Mouse (Mus musculus) neural tube, embryonic 13.5 days (tissue): ENCODE data around the gene Siah2. TPM values are rescaled to one million over a fixed set of nuclear protein-coding genes. Genes with fewer than 3 reads are reported as not detected.

Experiments
- ATAC-seq: fragments of 200-750 bp; cut with Nextera tagmentation; 2 replicates; pipeline ENCODE4 v1.8.0; 2017; ENCODE audit warnings: low read depth, mild to moderate bottlenecking, moderate TSS enrichment, moderate library complexity
- H3K27ac ChIP-seq: fragments of 300-500 bp; sonication (generic); replicated peaks from 2 replicates; pipeline ENCODE4 v1.5.1; 2015; ENCODE audit warnings: moderate library complexity, mild to moderate bottlenecking, inconsistent platforms
- H3K27me3 ChIP-seq: fragments of 300-500 bp; sonication (generic); 2 replicates; pipeline ENCODE4 v1.6.1; 2015; ENCODE audit warnings: mild to moderate bottlenecking, inconsistent platforms
- H3K36me3 ChIP-seq: fragments of 300-500 bp; sonication (generic); 2 replicates; pipeline ENCODE4 v1.6.1; 2015; ENCODE audit warnings: mild to moderate bottlenecking, inconsistent platforms
- H3K4me1 ChIP-seq: fragments of 300-500 bp; sonication (generic); replicated peaks from 2 replicates; pipeline ENCODE4 v1.6.1; 2015; ENCODE audit warnings: inconsistent platforms
- H3K4me2 ChIP-seq: fragments of 300-500 bp; sonication (generic); 2 replicates; pipeline ENCODE4 v1.6.1; 2015; ENCODE audit warnings: inconsistent platforms, mild to moderate bottlenecking, moderate library complexity
- H3K4me3 ChIP-seq: fragments of 300-500 bp; sonication (generic); 2 replicates; pipeline ENCODE4 v1.5.1; 2015; ENCODE audit warnings: mild to moderate bottlenecking, inconsistent platforms
- H3K9ac ChIP-seq: fragments of 300-500 bp; sonication (generic); 2 replicates; pipeline ENCODE4 v1.6.1; 2015; ENCODE audit warnings: moderate library complexity, mild to moderate bottlenecking, inconsistent platforms
- H3K9me3 ChIP-seq: fragments of 300-500 bp; sonication (generic); 2 replicates; pipeline ENCODE4 v1.6.1; 2016; ENCODE audit warnings: inconsistent platforms
- WGBS: fragments of 180-500 bp; shearing (Covaris S2); methylation state at CpG from one replicate; pipeline ENCODE4 v1.1.7; 2015; 5-methylcytosine and 5-hydroxymethylcytosine counted together
- polyA plus RNA-seq: library from polyadenylated mRNA; unstranded; fragments of >200 nt; fragmentation: Nextera tagmentation; extraction: Ambion mirVana; gene quantifications from 2 replicates; pipeline ENCODE4 v1.2.1, GENCODE M21; 2015

Siah2 gene
- polyA plus RNA-seq, 1 experiment from 2014 or later, result 9.2 TPM

DNA sequence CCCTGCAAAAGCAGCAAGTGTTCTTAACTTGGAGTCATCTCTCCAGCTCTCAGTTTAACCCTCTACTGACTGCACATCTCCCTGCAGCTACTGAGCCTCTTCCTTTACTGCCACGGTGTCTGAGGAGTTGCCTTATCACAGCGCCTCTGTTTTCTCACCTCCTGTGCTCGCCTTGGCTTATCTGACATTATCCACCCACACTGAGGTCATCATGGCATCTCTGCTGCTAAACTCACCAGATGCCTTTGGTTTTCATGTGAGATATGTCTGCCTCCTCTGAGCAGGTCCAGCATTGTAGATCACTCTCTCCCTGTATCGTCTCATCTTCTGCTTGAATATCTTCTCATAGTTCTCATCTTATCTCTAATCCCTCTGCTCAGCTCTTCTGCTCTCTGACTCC lies 41.9 kb downstream of the Siah2 start:
- H3K36me3 ChIP-seq, result no peaks in the 10 kb centered on the region
- no peaks in the 10 kb centered on the region for H3K4me1 ChIP-seq
- H3K27me3 ChIP-seq, result no peaks in the 10 kb centered on the region
- H3K27ac ChIP-seq, result no peak overlapping the region
- H3K4me2 ChIP-seq, result no peak overlapping the region
- no peak for ATAC-seq
- no peak overlapping the region for H3K9ac ChIP-seq
- H3K9me3 ChIP-seq, result no peaks in the 10 kb centered on the region
- no peak overlapping the region for H3K4me3 ChIP-seq
- WGBS, result 78% methylated on average over 4 of the region's 4 CpGs

GRCm38 (mm10) chr3:58647179-58647578 lies 45.0 kb downstream of the Siah2 start:
- H3K27ac ChIP-seq, result no peak overlapping the region
- no peak overlapping the region for H3K9ac ChIP-seq
- no peaks in the 10 kb centered on the region for H3K4me1 ChIP-seq
- H3K4me2 ChIP-seq, result no peak overlapping the region
- no peaks in the 10 kb centered on the region for H3K36me3 ChIP-seq
- ATAC-seq, result no peak
- H3K4me3 ChIP-seq, result no peak overlapping the region
- H3K9me3 ChIP-seq, result no peaks in the 10 kb centered on the region
- no peaks in the 10 kb centered on the region for H3K27me3 ChIP-seq
- WGBS, result 74% methylated on average over 2 of the region's 2 CpGs

GRCm38 (mm10) chr3:58646180-58646579 lies 46.0 kb downstream of the Siah2 start:
- no peak for ATAC-seq
- no peaks in the 10 kb centered on the region for H3K4me1 ChIP-seq
- no peak overlapping the region for H3K9ac ChIP-seq
- 94% methylated on average over 4 of the region's 4 CpGs for WGBS
- H3K27me3 ChIP-seq, result no peaks in the 10 kb centered on the region
- no peaks in the 10 kb centered on the region for H3K36me3 ChIP-seq
- H3K4me3 ChIP-seq, result no peak overlapping the region
- H3K27ac ChIP-seq, result no peak overlapping the region
- H3K9me3 ChIP-seq, result no peaks in the 10 kb centered on the region
- no peak overlapping the region for H3K4me2 ChIP-seq

DNA sequence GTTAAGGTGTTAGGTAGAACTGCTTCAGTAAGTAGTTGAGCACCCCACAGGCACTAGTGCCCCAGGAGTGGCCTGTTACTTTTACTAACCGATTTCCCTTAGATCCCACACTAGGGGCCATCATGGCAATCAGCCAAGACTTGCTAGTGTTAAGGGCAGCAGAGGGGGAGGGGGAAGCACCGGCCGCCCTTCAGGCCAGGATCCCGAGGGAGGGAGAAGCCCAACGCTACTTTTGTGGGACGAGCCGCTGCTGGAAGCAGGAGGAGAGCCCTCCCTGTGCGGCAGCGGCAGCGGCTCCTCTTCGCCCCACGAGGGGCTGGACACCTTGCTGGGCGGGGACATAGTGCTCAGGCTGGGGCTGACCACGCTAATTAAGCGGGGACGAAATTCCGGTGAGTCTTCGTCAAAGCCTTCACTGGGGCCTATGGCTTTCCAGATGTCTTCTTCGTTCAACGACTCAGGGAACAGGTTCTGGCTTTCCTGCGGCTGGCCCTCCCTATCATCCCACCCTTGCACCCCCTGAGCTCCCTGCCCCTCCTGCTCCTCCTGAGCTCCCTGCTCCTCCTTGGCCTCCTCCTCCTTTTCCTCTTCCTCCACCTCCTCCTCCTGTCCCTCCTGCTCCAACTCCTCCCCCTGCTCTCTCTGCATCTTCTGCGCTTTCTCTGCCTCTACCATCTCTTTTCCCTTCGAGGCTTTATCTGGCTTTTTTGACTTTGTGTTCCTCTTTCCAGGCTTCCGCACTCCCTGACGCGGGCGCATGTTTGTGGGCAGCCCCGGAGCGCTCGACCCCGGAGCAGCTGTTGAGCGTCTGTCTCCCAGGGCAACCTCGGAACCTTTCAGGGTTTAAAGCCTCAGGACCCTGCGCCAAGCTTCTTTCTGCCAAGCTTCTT lies 55.5 kb downstream of the Siah2 start, which contains the start of gene Erich6:
TSS of gene Erich6 (minus strand) at position 802 of the 890 bp plus-strand sequence.
- Histone ChIP-seq H3K9me3 (no peaks in the 10 kb centered on the region), H3K27me3 (no peaks in the 10 kb centered on the region), H3K4me3 (peak within 1 kb of the TSS; percentile 48), H3K4me2 (peak within 1 kb of the TSS; percentile 92), H3K36me3 (no peaks in the 10 kb centered on the region), H3K9ac (peak within 1 kb of the TSS; percentile 69), H3K27ac (no peak within 1 kb of the TSS; the same call in 1 of the 2 replicates), H3K4me1 (peaks cover 8% of the 10 kb centered on the region)
- under 1% methylated on average over 34 of the region's 34 CpGs for WGBS
- peak; percentile 90 for ATAC-seq

DNA sequence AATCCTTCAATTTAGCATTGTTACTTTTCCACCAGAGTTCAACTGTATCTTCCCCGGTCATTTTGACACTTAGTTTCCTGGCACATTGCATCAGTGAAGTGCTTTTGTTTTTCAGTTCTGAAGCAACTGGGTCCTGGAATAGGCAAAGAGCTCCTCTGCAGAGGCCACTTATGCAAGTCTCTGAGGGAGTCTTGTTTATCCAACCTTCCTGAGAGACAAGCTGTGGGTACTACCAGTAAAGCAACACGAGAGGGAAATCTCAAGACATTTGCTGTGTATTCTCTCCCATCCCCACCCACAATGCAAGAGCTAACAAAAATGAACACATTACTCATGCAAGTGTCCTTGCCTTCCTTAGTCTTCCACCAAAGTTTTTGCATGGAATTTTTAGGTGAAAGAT lies 60.5 kb downstream of the Siah2 start:
- H3K4me1 ChIP-seq, result peaks cover 7% of the 10 kb centered on the region
- no peak overlapping the region for H3K27ac ChIP-seq
- H3K9ac ChIP-seq, result no peak overlapping the region
- no peaks in the 10 kb centered on the region for H3K36me3 ChIP-seq
- ATAC-seq, result no peak
- H3K4me2 ChIP-seq, result no peak overlapping the region
- no peak overlapping the region for H3K4me3 ChIP-seq
- H3K27me3 ChIP-seq, result no peaks in the 10 kb centered on the region
- 79% methylated on average over 2 of the region's 2 CpGs for WGBS
- H3K9me3 ChIP-seq, result no peaks in the 10 kb centered on the region

GRCm38 (mm10) chr3:58624981-58625380 lies 67.2 kb downstream of the Siah2 start:
- 88% methylated on average over 4 of the region's 4 CpGs for WGBS
- H3K9me3 ChIP-seq, result no peaks in the 10 kb centered on the region
- no peak for ATAC-seq
- no peak overlapping the region for H3K9ac ChIP-seq
- no peaks in the 10 kb centered on the region for H3K4me1 ChIP-seq
- no peak overlapping the region for H3K4me2 ChIP-seq
- no peak overlapping the region for H3K4me3 ChIP-seq
- no peaks in the 10 kb centered on the region for H3K36me3 ChIP-seq
- H3K27ac ChIP-seq, result no peak overlapping the region
- H3K27me3 ChIP-seq, result no peaks in the 10 kb centered on the region

Other genes starting within 250 kb of the Siah2 start
- gene Eif2a, start 166.6 kb downstream of the Siah2 start, polyA plus RNA-seq, result 44.1 and 44.5 TPM in 2 replicates
- gene Serp1, start 166.5 kb downstream of the Siah2 start, polyA plus RNA-seq, result 81.1 and 89.5 TPM in 2 replicates
- gene Selenot, start 115.8 kb downstream of the Siah2 start, polyA plus RNA-seq, result 21.5 and 25.2 TPM in 2 replicates
- gene Erich6, start 55.2 kb downstream of the Siah2 start, polyA plus RNA-seq, result 0.14 and 0.17 TPM in 2 replicates
- not detected in 2 replicates for gene Mindy4b-ps, start 129.9 kb upstream of the Siah2 start, polyA plus RNA-seq
- gene Clrn1, start 192.9 kb upstream of the Siah2 start, polyA plus RNA-seq, result 0.63 and 1.1 TPM in 2 replicates